Mouse (Mus musculus) erythroblast, embryonic 14.5 days (primary cell): Measurements from ENCODE around the gene Tubgcp2. TPM values are rescaled to one million over a fixed set of nuclear protein-coding genes. Genes with fewer than 3 reads are reported as not detected.

ENCODE experiments used
- H3K27me3 ChIP-seq: 2 replicates; pipeline ENCODE4 v1.6.1; 2012; ENCODE audit warnings: inconsistent platforms; ENCODE audit not compliant: control insufficient read depth
- H3K36me3 ChIP-seq: 2 replicates; pipeline ENCODE4 v1.6.1; 2012; ENCODE audit warnings: mild to moderate bottlenecking, inconsistent platforms; ENCODE audit not compliant: control insufficient read depth
- H3K4me1 ChIP-seq: 2 replicates; pipeline ENCODE4 v1.6.1; 2012; ENCODE audit warnings: inconsistent platforms; ENCODE audit not compliant: control insufficient read depth
- H3K4me3 ChIP-seq: replicated peaks from 2 replicates; pipeline ENCODE3; 2012; ENCODE audit warnings: moderate library complexity, mild to moderate bottlenecking, inconsistent platforms
- H3K9me3 ChIP-seq: 2 replicates; pipeline ENCODE4 v1.6.1; 2012; ENCODE audit warnings: low read length, inconsistent platforms, mixed read lengths; ENCODE audit not compliant: control insufficient read depth
- GATA1 ChIP-seq: IDR thresholded peaks from 2 replicates; pipeline ENCODE4 v1.6.1; 2012; ENCODE audit warnings: low read length, inconsistent platforms, mixed read lengths
- TAL1 ChIP-seq: IDR thresholded peaks from 3 replicates; pipeline ENCODE4 v1.6.1; 2012; ENCODE audit warnings: low read length, inconsistent platforms, mixed read lengths
- polyA plus RNA-seq: library from polyadenylated mRNA; stranded (reverse); fragments of >175 nt; gene quantifications from 2 replicates; pipeline ENCODE4 v1.2.3, GENCODE M21; 2012

Tubgcp2 gene
- polyA plus RNA-seq, 1 experiment, result 1.0 TPM

- peaks cover 79% of the 10 kb centered on the region for H3K36me3 ChIP-seq
- H3K4me1 ChIP-seq, result no peaks in the 10 kb centered on the region
- TF ChIP-seq TAL1 (no peak), GATA1 (no peak)
- H3K9me3 ChIP-seq, result peaks cover 3% of the 10 kb centered on the region; the same call in 1 of the 2 replicates
- no peak overlapping the region for H3K4me3 ChIP-seq
- no peaks in the 10 kb centered on the region for H3K27me3 ChIP-seq
Measured at GRCm38 (mm10) chr7:140007781-140008180, 28.7 kb downstream of the Tubgcp2 start.

GRCm38 (mm10) chr7:140006861-140007611, 29.4 kb downstream of the Tubgcp2 start:
- no peaks in the 10 kb centered on the region for H3K4me1 ChIP-seq
- TF ChIP-seq TAL1 (no peak), GATA1 (no peak)
- H3K9me3 ChIP-seq, result peaks cover 3% of the 10 kb centered on the region; the same call in 1 of the 2 replicates
- H3K4me3 ChIP-seq, result no peak overlapping the region
- peaks cover 87% of the 10 kb centered on the region for H3K36me3 ChIP-seq
- no peaks in the 10 kb centered on the region for H3K27me3 ChIP-seq

- no peaks in the 10 kb centered on the region for H3K27me3 ChIP-seq
- H3K36me3 ChIP-seq, result peaks cover 95% of the 10 kb centered on the region
- no peak overlapping the region for H3K4me3 ChIP-seq
- H3K9me3 ChIP-seq, result no peaks in the 10 kb centered on the region
- TF ChIP-seq TAL1 (no peak), GATA1 (no peak)
- H3K4me1 ChIP-seq, result no peaks in the 10 kb centered on the region
Measured at GRCm38 (mm10) chr7:140004666-140005065, 31.8 kb downstream of the Tubgcp2 start.

- no peaks in the 10 kb centered on the region for H3K9me3 ChIP-seq
- H3K4me3 ChIP-seq, result no peak overlapping the region
- no peaks in the 10 kb centered on the region for H3K27me3 ChIP-seq
- TF ChIP-seq GATA1 (no peak), TAL1 (no peak)
- no peaks in the 10 kb centered on the region for H3K4me1 ChIP-seq
- H3K36me3 ChIP-seq, result peaks cover 98% of the 10 kb centered on the region
Measured at GRCm38 (mm10) chr7:140001086-140001740, 35.3 kb downstream of the Tubgcp2 start.

- no peak overlapping the region for H3K4me3 ChIP-seq
- H3K9me3 ChIP-seq, result no peaks in the 10 kb centered on the region
- H3K27me3 ChIP-seq, result no peaks in the 10 kb centered on the region
- TF ChIP-seq GATA1 (no peak), TAL1 (no peak)
- peaks cover 96% of the 10 kb centered on the region for H3K36me3 ChIP-seq
- no peaks in the 10 kb centered on the region for H3K4me1 ChIP-seq
Measured at GRCm38 (mm10) chr7:139998691-139999350, 37.6 kb downstream of the Tubgcp2 start.

GRCm38 (mm10) chr7:139994676-139995075, 41.8 kb downstream of the Tubgcp2 start:
- Histone ChIP-seq H3K9me3 (no peaks in the 10 kb centered on the region), H3K4me1 (peaks cover 4% of the 10 kb centered on the region), H3K36me3 (peaks cover 56% of the 10 kb centered on the region), H3K27me3 (no peaks in the 10 kb centered on the region), H3K4me3 (no peak overlapping the region)
- TF ChIP-seq GATA1 (no peak), TAL1 (no peak)

- TF ChIP-seq TAL1, result no peak
- no peak for TF ChIP-seq GATA1
- peaks cover 51% of the 10 kb centered on the region for H3K36me3 ChIP-seq
- no peaks in the 10 kb centered on the region for H3K27me3 ChIP-seq
- H3K9me3 ChIP-seq, result no peaks in the 10 kb centered on the region
- no peak overlapping the region for H3K4me3 ChIP-seq
- H3K4me1 ChIP-seq, result peaks cover 4% of the 10 kb centered on the region
Measured at GRCm38 (mm10) chr7:139994202-139994601, 42.3 kb downstream of the Tubgcp2 start.

GRCm38 (mm10) chr7:139993532-139993931, 42.9 kb downstream of the Tubgcp2 start:
- no peaks in the 10 kb centered on the region for H3K27me3 ChIP-seq
- TF ChIP-seq GATA1, result no peak
- no peak for TF ChIP-seq TAL1
- H3K4me1 ChIP-seq, result peaks cover 4% of the 10 kb centered on the region
- no peaks in the 10 kb centered on the region for H3K9me3 ChIP-seq
- no peak overlapping the region for H3K4me3 ChIP-seq
- H3K36me3 ChIP-seq, result peaks cover 45% of the 10 kb centered on the region

- Histone ChIP-seq H3K9me3 (no peaks in the 10 kb centered on the region), H3K4me3 (no peak within 1 kb of the TSS), H3K36me3 (peaks cover 33% of the 10 kb centered on the region), H3K4me1 (peaks cover 4% of the 10 kb centered on the region), H3K27me3 (no peaks in the 10 kb centered on the region)
- TF ChIP-seq GATA1 (no peak), TAL1 (no peak)
Measured at GRCm38 (mm10) chr7:139992406-139992805, 44.1 kb downstream of the Tubgcp2 start, which contains the start of gene Adam8. TSS of gene Adam8 (minus strand) at chr7:139992562.
